Mouse (Mus musculus): ENCODE results near the gene Cyb5b.

Cyb5b gene

GRCm38 (mm10) chr8:107129171-107130025 lies 21.0 kb upstream of the Cyb5b start:
- CTCF ChIA-PET = no interaction called here

DNA sequence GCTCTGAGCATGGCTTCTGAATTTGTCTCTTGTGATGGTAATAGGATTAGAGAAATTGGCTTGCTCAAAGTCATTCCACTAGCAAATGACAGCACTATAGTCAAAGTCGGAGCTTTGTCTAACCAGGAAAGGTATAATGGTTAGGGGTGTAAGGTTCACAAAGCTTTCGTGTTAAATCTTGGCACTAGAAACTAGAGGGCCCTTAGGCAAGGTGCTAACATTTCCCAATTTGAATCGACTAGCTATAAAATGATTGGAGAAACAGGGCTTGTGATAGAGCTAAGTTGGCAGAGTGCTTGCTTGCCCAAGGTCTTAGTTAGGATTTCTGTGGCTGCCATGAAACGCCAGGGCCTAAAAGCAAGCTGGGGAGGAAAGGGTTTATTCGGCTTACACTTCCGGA lies 20.4 kb upstream of the Cyb5b start:
- CTCF ChIA-PET = no interaction called here

DNA sequence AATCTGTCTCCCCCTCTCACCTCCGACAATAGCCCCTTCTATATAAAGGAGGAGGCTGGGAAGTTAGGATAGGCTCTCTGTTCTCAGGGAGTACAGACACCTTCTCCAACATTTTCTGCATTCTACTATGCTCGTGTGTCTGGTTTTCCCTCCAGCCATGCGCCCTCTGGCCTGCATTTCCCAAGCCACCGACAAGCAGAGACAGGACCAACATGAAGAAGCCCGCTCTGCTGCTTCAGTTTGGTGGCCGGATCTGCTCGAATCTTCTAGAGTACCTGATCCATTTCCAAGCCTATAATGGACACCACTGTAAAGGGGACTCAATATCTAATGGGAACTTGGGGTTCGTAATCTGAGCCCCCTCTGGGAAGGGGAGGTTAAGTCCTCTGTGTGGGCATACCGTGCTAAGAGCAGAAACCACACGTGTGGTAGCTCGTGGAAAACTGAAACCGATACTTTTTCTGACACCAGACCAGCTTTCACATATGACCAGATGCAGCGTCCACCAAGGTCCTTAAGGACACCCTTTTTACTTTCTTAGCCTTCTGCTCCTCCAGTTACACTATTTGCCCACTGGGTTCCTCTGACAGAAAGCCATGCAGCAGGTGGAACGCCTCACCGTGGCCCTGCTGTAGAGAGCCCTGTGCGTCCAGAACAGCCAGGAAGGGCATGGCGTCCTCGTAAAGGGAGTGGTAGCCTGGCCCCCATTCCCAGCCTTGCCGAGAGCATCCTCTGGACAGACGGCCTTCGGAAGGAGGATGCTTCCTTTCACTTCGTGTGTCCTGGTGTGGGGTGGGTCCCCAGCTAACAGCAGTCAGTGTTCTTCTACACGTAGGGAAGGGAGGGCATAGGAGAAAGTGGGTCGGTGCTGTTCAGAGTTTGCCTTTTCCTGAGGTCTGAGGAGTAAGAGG lies 17.6 kb upstream of the Cyb5b start:
- CTCF ChIA-PET = no interaction called here

DNA sequence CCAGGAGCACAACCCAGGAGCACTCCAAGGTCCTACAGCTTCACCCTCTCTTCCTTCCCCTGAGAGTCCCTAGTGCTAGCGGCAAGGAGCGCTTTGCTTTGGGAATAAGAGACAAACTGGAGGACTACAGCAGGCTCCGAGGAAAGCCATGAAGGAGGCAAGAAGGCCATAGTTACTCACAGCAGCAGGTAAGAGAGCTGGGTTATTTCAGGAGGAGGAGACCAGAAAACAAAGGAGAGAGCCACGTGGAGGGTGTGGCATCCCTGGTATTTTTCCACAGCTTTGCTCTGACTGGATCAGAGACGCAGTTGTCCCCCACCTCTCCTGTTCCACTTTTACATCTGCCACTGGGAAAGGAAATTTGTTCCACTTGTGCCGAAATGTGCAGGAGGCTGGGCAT lies 16.6 kb upstream of the Cyb5b start:
- CTCF ChIA-PET = no interaction called here

- CTCF ChIA-PET = no interaction called here
Measured at GRCm38 (mm10) chr8:107136003-107136612, 14.3 kb upstream of the Cyb5b start.

- CTCF ChIA-PET = no interaction called here
Measured at GRCm38 (mm10) chr8:107137591-107137990, 12.8 kb upstream of the Cyb5b start.

GRCm38 (mm10) chr8:107138338-107138737 lies 12.1 kb upstream of the Cyb5b start:
- CTCF ChIA-PET = no interaction called here

DNA sequence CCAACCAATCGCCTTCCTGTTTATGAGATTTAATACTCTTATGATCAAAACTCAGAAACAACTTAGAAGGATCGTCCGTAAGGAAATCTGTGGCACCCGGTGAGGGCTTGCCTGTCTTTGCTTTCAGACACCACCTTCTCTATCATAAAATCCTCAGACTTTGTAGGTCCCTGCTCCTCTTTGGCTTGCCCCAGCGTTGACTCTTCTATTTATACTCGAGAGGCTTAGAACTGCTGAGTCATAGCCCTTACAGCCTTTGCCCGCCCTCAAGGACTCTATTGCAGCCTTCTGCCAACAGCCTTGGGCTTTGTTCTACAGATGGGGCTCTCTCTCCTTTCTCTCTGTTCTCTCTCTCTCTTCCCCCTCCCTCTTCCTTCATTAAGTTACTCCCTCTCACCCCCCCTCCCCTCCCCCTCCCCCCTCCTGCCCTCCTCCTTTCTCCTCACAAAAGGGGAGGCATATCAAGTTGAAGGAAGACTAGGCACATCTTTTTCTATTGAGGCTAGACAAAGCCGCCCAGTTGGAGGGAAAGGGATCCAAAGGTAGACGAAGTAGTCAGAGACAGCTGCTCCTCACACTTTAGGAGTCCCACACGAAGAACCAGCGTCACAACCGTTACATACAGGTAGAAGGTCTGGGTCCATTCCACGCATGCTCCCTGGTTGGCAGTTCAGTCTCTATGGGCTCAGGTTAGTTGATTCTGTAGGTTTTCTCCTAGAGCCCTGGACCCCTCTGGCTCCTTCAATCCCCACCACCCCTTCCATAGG lies 10.6 kb upstream of the Cyb5b start:
- CTCF ChIA-PET = no interaction called here

- CTCF ChIA-PET = interaction anchor here (0.5 kb wide), 1 partner anchor 45 kb away, joined by 13 read pairs; no protein-coding TSS in a partner anchor
Measured at GRCm38 (mm10) chr8:107142539-107142938, 7.9 kb upstream of the Cyb5b start.

- CTCF ChIA-PET = no interaction called here
Measured at GRCm38 (mm10) chr8:107143501-107143900, 6.9 kb upstream of the Cyb5b start.

GRCm38 (mm10) chr8:107146186-107146585 lies 4.3 kb upstream of the Cyb5b start:
- CTCF ChIA-PET = interaction anchor here (0.5 kb wide), 2 partner anchors 226 to 430 kb away, joined by 3 to 5 read pairs; no protein-coding TSS in a partner anchor

- CTCF ChIA-PET = interaction anchor here (0.6 kb wide), 1 partner anchor 122 kb away, joined by 3 read pairs; no protein-coding TSS in a partner anchor
Measured at GRCm38 (mm10) chr8:107148802-107149201, 1.6 kb upstream of the Cyb5b start.

DNA sequence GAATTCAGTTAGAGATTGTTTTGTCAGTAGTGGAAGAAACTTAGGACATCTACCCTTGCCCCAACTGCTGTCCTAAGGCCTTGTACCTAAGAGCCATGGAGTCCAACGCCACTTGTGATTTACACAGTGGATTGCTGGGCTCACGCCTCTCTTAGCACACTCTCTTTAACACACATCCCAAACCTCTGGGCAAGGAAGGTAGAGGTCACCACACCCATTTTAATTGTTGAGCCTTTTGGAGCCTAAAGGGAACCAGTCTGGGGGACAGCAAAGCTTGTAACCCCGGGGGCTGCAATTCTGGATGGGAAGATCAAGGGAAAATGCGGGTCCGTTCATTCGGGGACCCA lies 410 bp upstream of the Cyb5b start:
- CTCF ChIA-PET = interaction anchor here (0.5 kb wide), 1 partner anchor 193 kb away, joined by 5 read pairs; no protein-coding TSS in a partner anchor

- CTCF ChIA-PET = interaction anchor here (0.7 kb wide), 1 partner anchor 94 kb away, joined by 22 read pairs; no protein-coding TSS in a partner anchor
Measured at GRCm38 (mm10) chr8:107151212-107151920, 926 bp downstream of the Cyb5b start.

DNA sequence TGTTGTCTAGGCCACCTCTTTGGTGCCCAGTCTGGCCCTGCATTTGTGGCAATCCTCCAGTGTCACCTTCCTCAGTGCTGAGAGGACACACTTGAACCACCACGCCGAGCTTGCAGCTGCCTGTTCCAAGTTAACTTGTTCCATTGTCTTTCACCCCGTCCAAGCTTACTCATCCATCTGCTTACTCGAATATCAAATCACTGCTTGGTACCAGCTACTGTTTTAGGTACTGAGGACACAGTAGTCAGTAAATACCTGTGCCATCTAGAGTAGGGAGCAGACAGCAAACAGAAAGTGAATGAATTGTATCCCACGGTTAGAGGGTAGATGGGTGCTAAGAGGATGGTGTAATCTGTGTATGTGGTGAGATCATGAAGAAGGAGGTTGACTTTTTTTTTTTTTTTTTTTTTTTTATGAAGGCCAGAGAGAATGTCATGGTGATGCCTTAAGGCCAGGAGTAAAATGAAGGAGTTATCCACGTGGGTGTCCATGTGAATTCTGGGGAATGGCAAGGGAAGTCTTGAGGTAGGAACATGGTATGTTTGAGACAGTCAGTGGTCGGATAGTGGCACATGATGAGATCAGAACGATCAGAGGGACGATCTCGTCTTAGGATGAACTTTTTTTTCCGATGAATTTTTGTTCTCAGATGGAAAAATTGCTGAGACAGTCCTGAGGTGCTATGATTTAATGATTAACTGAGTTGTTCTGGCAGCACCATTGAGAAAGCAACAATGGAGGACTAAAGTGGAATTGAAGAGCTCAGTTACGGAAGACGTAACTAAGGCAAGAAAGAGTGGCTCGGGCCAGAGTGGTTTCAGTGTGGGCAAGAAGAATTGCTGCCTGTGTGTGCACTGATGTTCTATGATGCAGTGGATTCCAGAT lies 3.1 kb downstream of the Cyb5b start:
- CTCF ChIA-PET = no interaction called here

- CTCF ChIA-PET = no interaction called here
Measured at GRCm38 (mm10) chr8:107156816-107157215, 6.4 kb downstream of the Cyb5b start.

GRCm38 (mm10) chr8:107157836-107158235 lies 7.4 kb downstream of the Cyb5b start:
- CTCF ChIA-PET = no interaction called here

GRCm38 (mm10) chr8:107158890-107159289 lies 8.4 kb downstream of the Cyb5b start:
- CTCF ChIA-PET = no interaction called here

- CTCF ChIA-PET = no interaction called here
Measured at GRCm38 (mm10) chr8:107164251-107164773, 13.9 kb downstream of the Cyb5b start.
